Mouse (Mus musculus) liver, postnatal 0 days (tissue): ENCODE measurements at regions not wholly inside any gene's neighbourhood (a gene's known extent, or its start where the extent isn't known, plus 50 kb on each side); places are given as distances from the start of the nearest gene placed in this dataset.

Experiments used
- CTCF ChIP-seq: sonication (generic); IDR thresholded peaks from 2 replicates; pipeline ENCODE4 v1.5.1; 2016; ENCODE audit warnings: antibody characterized with exemption, low read depth
- EP300 ChIP-seq: IDR thresholded peaks from 2 replicates; pipeline ENCODE4 v1.6.1; 2016; ENCODE audit warnings: antibody characterized with exemption, low read depth, mild to moderate bottlenecking

- TF ChIP-seq CTCF: no peak
- TF ChIP-seq EP300: no peak
These were observed 74.4 kb upstream of the Tnrc6c start for GRCm38 (mm10) chr11:117579720-117580119.
